Mouse (Mus musculus) lung, adult 2 months (tissue): Measurements from ENCODE around the gene Cd164. TPM values are rescaled to one million over a fixed set of nuclear protein-coding genes. Genes with fewer than 3 reads are reported as not detected.

Experiments used
- DNase-seq: peaks from one replicate; pipeline ENCODE4 v3.0.0; 2022
- H3K4me1 ChIP-seq: fragments of 200-500 bp; 2 replicates; pipeline ENCODE4 v1.6.1; 2011; ENCODE audit warnings: low read length; ENCODE audit not compliant: control insufficient read depth, insufficient read depth
- H3K4me3 ChIP-seq: fragments of 200-500 bp; replicated peaks from 2 replicates; pipeline ENCODE3; 2011; ENCODE audit warnings: low read depth, mild to moderate bottlenecking, control low read depth, low read length; ENCODE audit errors: extremely low read depth
- CTCF ChIP-seq: fragments of 200-500 bp; IDR thresholded peaks from 2 replicates; pipeline ENCODE4 v1.5.1; 2011; ENCODE audit warnings: mild to moderate bottlenecking, low read length, control low read depth; ENCODE audit not compliant: insufficient read depth
- POLR2A ChIP-seq: fragments of 200-500 bp; IDR thresholded peaks from 2 replicates; pipeline ENCODE4 v1.6.1; 2011; ENCODE audit warnings: low read depth, mild to moderate bottlenecking, control low read depth, low read length, borderline replicate concordance; ENCODE audit errors: extremely low read depth
- WGBS: fragments of 180-500 bp; shearing (Covaris S2); methylation state at CpG from one replicate; pipeline ENCODE4 v1.1.7; 2018; 5-methylcytosine and 5-hydroxymethylcytosine counted together
- polyA plus RNA-seq: library from polyadenylated mRNA; depleted of rRNA; stranded (reverse); fragments of >200 nt; gene quantifications from 2 replicates; pipeline ENCODE4 v1.2.3, GENCODE M21; 2012; rRNA removed

Gene Cd164
- polyA plus RNA-seq, 1 experiment, result 131 TPM

- H3K4me1 ChIP-seq, result peaks cover 4% of the 10 kb centered on the region
- TF ChIP-seq POLR2A (no peak), CTCF (no peak)
- DNase-seq, result no peak
- no peak overlapping the region for H3K4me3 ChIP-seq
- 57% methylated on average over 8 of the region's 8 CpGs for whole genome bisulfite sequencing
These were observed 56.5 kb downstream of the Cd164 start for GRCm38 (mm10) chr10:41575451-41576327.

- WGBS, result 49% methylated on average over 7 of the region's 7 CpGs
- DNase-seq, result no peak
- Histone ChIP-seq H3K4me1 (peaks cover 4% of the 10 kb centered on the region), H3K4me3 (no peak overlapping the region)
- TF ChIP-seq CTCF (no peak), POLR2A (no peak)
These were observed 57.2 kb downstream of the Cd164 start for GRCm38 (mm10) chr10:41576328-41576833.

DNA sequence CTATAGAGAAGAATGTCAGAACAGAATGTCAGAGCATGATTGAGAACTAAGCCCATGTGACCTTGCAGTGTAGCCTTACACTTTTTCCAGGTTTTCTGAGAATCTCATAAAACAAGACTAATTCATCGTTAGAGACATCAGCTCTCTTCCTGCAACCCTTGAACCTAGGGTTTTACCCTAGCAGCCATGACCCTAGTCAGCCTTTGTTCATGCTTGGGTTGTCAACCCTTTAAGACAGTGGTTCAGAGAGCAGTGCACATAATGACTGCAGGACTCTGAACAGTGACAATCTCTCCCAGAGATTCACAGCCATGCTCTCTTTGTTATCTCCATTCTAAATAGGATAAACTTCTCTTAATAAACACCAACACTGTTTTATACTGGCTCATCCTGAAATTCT lies 59.3 kb downstream of the Cd164 start:
- TF ChIP-seq CTCF (no peak), POLR2A (no peak)
- 74% methylated on average over 1 of the region's 1 CpGs for WGBS
- DNase-seq, result no peak
- H3K4me1 ChIP-seq, result no peaks in the 10 kb centered on the region; the same call in 1 of the 2 replicates
- no peak overlapping the region for H3K4me3 ChIP-seq

DNA sequence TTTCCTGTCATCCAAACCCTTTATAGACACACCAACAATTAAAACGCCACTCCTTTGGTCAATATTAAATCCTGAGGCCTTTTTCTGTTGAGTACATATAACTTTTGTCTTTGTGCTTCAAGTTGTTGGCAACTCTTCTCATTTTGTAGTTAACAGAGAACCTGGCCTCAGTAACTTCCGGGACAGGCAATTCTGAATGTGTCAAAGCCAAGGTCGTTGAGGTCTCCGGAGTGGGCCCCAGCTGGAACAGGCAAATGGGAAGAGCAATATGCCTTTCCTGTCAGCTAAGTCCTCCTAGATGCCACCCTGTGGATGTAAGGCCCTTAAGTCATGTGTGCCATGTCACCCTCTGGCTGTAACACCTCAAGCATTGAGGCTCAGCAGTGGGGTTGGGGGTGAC lies 61.2 kb downstream of the Cd164 start:
- no peaks in the 10 kb centered on the region; the same call in 1 of the 2 replicates for H3K4me1 ChIP-seq
- WGBS, result 53% methylated on average over 4 of the region's 4 CpGs
- H3K4me3 ChIP-seq, result no peak overlapping the region
- TF ChIP-seq POLR2A (no peak), CTCF (no peak)
- DNase-seq, result no peak

Other genes starting within 250 kb of the Cd164 start
- gene Fig4, start 216.2 kb upstream of the Cd164 start, polyA plus RNA-seq, result 10.8 and 13.6 TPM in 2 replicates
- gene Ak9, start 215.4 kb upstream of the Cd164 start, polyA plus RNA-seq, result 0.38 and 0.56 TPM in 2 replicates
- 13.1 and 14.5 TPM in 2 replicates for gene Zbtb24, start 69.0 kb upstream of the Cd164 start, polyA plus RNA-seq
- gene Mical1, start 43.1 kb upstream of the Cd164 start, polyA plus RNA-seq, result 56.3 and 70.7 TPM in 2 replicates
- gene Smpd2, start 29.0 kb upstream of the Cd164 start, polyA plus RNA-seq, result 67.9 and 72.7 TPM in 2 replicates
- 2.4 and 4.2 TPM in 2 replicates for gene Ppil6, start 29.0 kb upstream of the Cd164 start, polyA plus RNA-seq
- gene Ccdc162, start 197.2 kb downstream of the Cd164 start, polyA plus RNA-seq, result 6.2 and 8.5 TPM in 2 replicates